Mouse (Mus musculus): ENCODE measurements around the gene Slc38a9. TPM values are rescaled to one million over a fixed set of nuclear protein-coding genes. Genes with fewer than 3 reads are reported as not detected.

Gene Slc38a9
- 31.4 and 31.6 TPM in 2 replicates for polyA plus RNA-seq (2015; fragmentation: Nextera tagmentation; extraction: Ambion mirVana)

- peak; percentile 100 for ATAC-seq
- H3K4me1 ChIP-seq (replicated peaks) = peaks cover 12% of the 10 kb centered on the region
- H3K4me2 ChIP-seq (replicated peaks) = peak within 1 kb of the TSS; percentile 85
- H3K27me3 ChIP-seq = no peaks in the 10 kb centered on the region
- H3K27ac ChIP-seq = peak within 1 kb of the TSS; percentile 81
- peak within 1 kb of the TSS; percentile 83 for H3K4me3 ChIP-seq (replicated peaks)
- no peaks in the 10 kb centered on the region for H3K9me3 ChIP-seq
- peak within 1 kb of the TSS; percentile 84 for H3K9ac ChIP-seq (replicated peaks)
- WGBS = under 1% methylated on average over 33 of the region's 33 CpGs
- H3K36me3 ChIP-seq = no peaks in the 10 kb centered on the region
These were observed at the start of gene Slc38a9 for GRCm38 (mm10) chr13:112660574-112661381. Gene Slc38a9 (plus strand): TSS chr13:112660751.

DNA sequence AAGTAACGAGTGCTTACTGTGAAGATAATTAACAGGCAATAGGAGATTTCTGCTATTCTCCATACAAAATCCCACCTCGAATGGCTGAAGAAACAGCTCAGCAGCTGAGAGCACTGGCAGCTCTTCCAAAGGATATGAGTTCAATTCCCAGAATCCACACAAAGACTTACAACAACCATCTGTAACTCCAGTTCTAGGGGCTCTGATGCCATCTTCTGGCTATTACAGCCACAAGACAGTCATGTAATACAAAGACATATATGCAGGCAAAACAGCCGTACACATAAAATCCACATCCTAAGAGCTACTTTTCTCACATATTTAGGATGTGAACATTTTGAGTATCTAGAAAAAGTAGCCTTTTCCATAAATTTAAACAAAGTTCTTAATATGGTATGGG is 39.0 kb upstream of the Slc38a9 start:
- H3K27me3 ChIP-seq = no peaks in the 10 kb centered on the region
- ATAC-seq = no peak
- WGBS = 80% methylated on average over 3 of the region's 3 CpGs

DNA sequence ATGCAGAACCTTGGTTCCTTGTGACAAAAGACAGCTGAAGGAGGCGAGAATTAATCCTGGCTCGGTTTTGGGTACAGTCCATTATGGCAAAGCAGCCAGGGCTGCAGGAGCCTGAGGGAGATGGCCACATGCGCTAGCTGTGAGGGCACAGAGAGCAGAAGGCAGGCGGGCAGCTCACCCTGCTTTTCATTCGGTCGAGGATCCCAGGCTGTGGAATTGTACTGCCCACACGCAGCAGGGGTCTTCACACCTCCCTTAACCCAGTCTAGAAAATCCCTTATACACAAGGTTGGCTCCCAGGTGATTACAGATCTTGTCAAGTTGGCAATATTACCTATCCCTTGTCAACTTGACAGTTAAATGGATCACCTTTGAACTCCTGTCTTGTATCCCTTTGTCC is 36.9 kb upstream of the Slc38a9 start:
- no peaks in the 10 kb centered on the region for H3K36me3 ChIP-seq
- H3K9ac ChIP-seq (replicated peaks) = no peak overlapping the region
- no peaks in the 10 kb centered on the region for H3K27me3 ChIP-seq
- WGBS = 57% methylated on average over 7 of the region's 7 CpGs
- ATAC-seq = no peak
- no peak overlapping the region for H3K4me2 ChIP-seq (replicated peaks)
- H3K27ac ChIP-seq = no peak overlapping the region
- H3K9me3 ChIP-seq = no peaks in the 10 kb centered on the region
- no peak overlapping the region for H3K4me3 ChIP-seq (replicated peaks)
- no peaks in the 10 kb centered on the region for H3K4me1 ChIP-seq (replicated peaks)

More for the DNA sequence above, 39.0 kb upstream of the Slc38a9 start:
- Histone ChIP-seq H3K9me3 (no peaks in the 10 kb centered on the region), H3K4me3 (replicated peaks) (no peak overlapping the region), H3K4me1 (replicated peaks) (no peaks in the 10 kb centered on the region), H3K4me2 (replicated peaks) (no peak overlapping the region), H3K27ac (no peak overlapping the region), H3K36me3 (no peaks in the 10 kb centered on the region), H3K9ac (replicated peaks) (no peak overlapping the region)

DNA sequence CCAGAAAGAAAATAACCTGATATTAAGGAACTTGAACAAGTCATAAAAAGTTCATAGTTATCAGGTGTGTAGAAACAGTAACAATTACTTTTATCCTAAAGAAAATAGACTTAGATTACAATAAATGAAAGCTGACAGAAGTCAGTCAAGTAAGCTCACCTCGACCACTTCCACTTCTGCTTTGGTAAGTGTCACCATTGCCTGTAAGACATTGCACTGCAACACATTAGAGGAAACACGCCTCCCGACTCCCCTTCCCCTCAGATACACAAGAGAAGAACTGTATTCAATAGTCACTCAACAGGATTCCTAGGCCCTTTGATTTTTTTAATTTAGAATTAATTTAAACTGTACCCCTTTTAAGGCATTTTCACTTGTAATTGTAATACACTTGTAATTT is 35.9 kb upstream of the Slc38a9 start:
- Histone ChIP-seq H3K27me3 (no peaks in the 10 kb centered on the region), H3K27ac (no peak overlapping the region), H3K36me3 (no peaks in the 10 kb centered on the region), H3K4me2 (replicated peaks) (no peak overlapping the region), H3K9ac (replicated peaks) (no peak overlapping the region), H3K9me3 (no peaks in the 10 kb centered on the region), H3K4me3 (replicated peaks) (no peak overlapping the region), H3K4me1 (replicated peaks) (no peaks in the 10 kb centered on the region)
- WGBS = 79% methylated on average over 3 of the region's 3 CpGs
- ATAC-seq = no peak

DNA sequence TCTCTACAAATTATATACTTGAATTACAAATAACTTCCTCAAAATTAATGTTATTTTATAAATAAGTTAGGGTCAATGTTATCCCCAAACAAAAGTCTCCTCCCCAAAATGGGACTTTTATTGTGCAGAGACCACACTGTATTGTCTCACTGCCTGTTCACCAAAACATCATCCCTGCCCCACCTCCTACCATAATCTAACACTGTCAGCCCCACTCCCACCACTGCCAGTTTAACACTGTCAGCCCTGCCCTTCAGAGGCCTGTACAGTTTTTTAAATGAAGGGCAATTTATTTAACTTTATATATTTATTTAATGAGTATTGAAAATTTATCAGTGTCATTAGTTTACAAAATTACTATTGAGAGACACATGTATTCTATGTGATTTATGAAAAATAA is 35.0 kb upstream of the Slc38a9 start:
- H3K36me3 ChIP-seq = no peaks in the 10 kb centered on the region
- H3K9ac ChIP-seq (replicated peaks) = no peak overlapping the region
- no peak overlapping the region for H3K4me3 ChIP-seq (replicated peaks)
- H3K4me1 ChIP-seq (replicated peaks) = no peaks in the 10 kb centered on the region
- H3K27me3 ChIP-seq = no peaks in the 10 kb centered on the region
- H3K4me2 ChIP-seq (replicated peaks) = no peak overlapping the region
- no peak overlapping the region for H3K27ac ChIP-seq
- H3K9me3 ChIP-seq = no peaks in the 10 kb centered on the region
- ATAC-seq = no peak

GRCm38 (mm10) chr13:112635174-112635837 is 25.2 kb upstream of the Slc38a9 start:
- WGBS = 72% methylated on average over 7 of the region's 7 CpGs
- no peak for ATAC-seq
- H3K9me3 ChIP-seq = no peaks in the 10 kb centered on the region

DNA sequence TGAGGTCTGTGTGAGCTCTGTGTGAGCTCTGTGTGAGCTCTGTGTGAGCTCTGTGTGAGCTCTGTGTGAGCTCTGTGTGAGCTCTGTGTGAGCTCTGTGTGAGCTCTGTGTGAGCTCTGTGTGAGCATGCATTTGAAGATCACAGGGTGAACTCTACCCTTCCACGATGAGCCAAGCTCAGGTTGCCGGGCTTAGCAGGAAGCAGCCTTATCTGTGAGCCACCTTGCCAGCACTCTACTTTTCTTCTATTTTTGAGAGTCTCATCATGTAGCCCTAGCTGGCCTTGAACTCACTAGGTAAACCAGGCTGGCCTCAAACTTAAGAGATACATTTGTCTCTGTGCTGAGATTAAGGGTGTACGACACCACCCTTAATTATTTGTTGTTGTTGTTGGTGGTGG is 24.1 kb upstream of the Slc38a9 start:
- Histone ChIP-seq H3K4me3 (replicated peaks) (no peak overlapping the region), H3K27me3 (no peaks in the 10 kb centered on the region), H3K9ac (replicated peaks) (no peak overlapping the region), H3K27ac (no peak overlapping the region), H3K4me2 (replicated peaks) (no peak overlapping the region), H3K9me3 (no peaks in the 10 kb centered on the region), H3K4me1 (replicated peaks) (no peaks in the 10 kb centered on the region), H3K36me3 (no peaks in the 10 kb centered on the region)
- no peak for ATAC-seq
- WGBS = 36% methylated on average over 3 of the region's 3 CpGs

More at GRCm38 (mm10) chr13:112635174-112635837, 25.2 kb upstream of the Slc38a9 start:
- H3K9ac ChIP-seq (replicated peaks) = no peak overlapping the region
- H3K4me3 ChIP-seq (replicated peaks) = no peak overlapping the region
- no peaks in the 10 kb centered on the region for H3K27me3 ChIP-seq
- H3K36me3 ChIP-seq = no peaks in the 10 kb centered on the region
- H3K4me1 ChIP-seq (replicated peaks) = no peaks in the 10 kb centered on the region
- no peak overlapping the region for H3K27ac ChIP-seq
- H3K4me2 ChIP-seq (replicated peaks) = no peak overlapping the region

- Histone ChIP-seq H3K27ac (no peak overlapping the region), H3K4me3 (replicated peaks) (no peak overlapping the region), H3K36me3 (no peaks in the 10 kb centered on the region), H3K27me3 (no peaks in the 10 kb centered on the region), H3K4me1 (replicated peaks) (no peaks in the 10 kb centered on the region), H3K9me3 (no peaks in the 10 kb centered on the region), H3K9ac (replicated peaks) (no peak overlapping the region), H3K4me2 (replicated peaks) (no peak overlapping the region)
- no peak for ATAC-seq
- WGBS = 66% methylated on average over 4 of the region's 4 CpGs
These were observed 21.4 kb upstream of the Slc38a9 start for GRCm38 (mm10) chr13:112639111-112639510.

GRCm38 (mm10) chr13:112642897-112643296 is 17.7 kb upstream of the Slc38a9 start:
- ATAC-seq = no peak
- Histone ChIP-seq H3K27ac (no peak overlapping the region), H3K27me3 (no peaks in the 10 kb centered on the region), H3K4me3 (replicated peaks) (no peak overlapping the region), H3K9ac (replicated peaks) (no peak overlapping the region), H3K4me1 (replicated peaks) (no peaks in the 10 kb centered on the region), H3K36me3 (no peaks in the 10 kb centered on the region), H3K4me2 (replicated peaks) (no peak overlapping the region), H3K9me3 (no peaks in the 10 kb centered on the region)
- 94% methylated on average over 3 of the region's 3 CpGs for WGBS

GRCm38 (mm10) chr13:112644996-112645395 is 15.6 kb upstream of the Slc38a9 start:
- Histone ChIP-seq H3K27ac (no peak overlapping the region), H3K27me3 (no peaks in the 10 kb centered on the region), H3K9me3 (no peaks in the 10 kb centered on the region), H3K36me3 (no peaks in the 10 kb centered on the region), H3K4me3 (replicated peaks) (no peak overlapping the region), H3K4me2 (replicated peaks) (no peak overlapping the region), H3K4me1 (replicated peaks) (no peaks in the 10 kb centered on the region), H3K9ac (replicated peaks) (no peak overlapping the region)
- 90% methylated on average over 3 of the region's 3 CpGs for WGBS
- no peak for ATAC-seq

DNA sequence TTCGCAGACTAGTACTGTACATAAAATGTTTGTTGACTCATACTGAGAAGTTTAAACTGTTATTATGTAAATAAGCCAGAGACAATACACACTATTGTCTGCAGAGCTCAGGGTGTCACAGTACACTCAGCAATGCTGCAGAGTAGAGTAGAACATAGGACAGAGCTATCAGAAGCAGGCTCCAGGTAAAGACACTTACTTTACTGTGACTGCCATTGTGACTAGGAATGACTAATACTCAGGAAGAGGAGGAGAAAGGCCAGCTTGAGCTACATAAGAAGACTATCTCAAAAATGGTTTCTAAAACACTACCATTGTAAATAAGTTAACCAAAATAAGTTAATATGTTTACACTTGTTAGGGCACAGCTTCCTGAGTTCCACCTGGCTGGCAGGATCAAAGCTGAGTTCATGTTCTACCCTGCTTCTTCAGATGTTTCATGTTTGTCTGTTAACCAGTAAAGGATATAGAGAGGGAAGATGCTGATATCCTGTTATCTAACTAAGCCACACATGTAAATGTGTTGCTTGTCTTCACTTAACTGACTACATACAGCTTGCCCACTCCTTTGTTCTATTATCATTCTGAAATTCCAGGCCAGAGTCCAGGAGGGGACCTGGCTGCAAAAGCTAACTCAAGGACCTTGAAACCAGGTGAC is 14.9 kb upstream of the Slc38a9 start:
- H3K27ac ChIP-seq = no peak overlapping the region
- H3K4me2 ChIP-seq (replicated peaks) = no peak overlapping the region
- H3K9ac ChIP-seq (replicated peaks) = no peak overlapping the region
- no peak overlapping the region for H3K4me3 ChIP-seq (replicated peaks)
- ATAC-seq = no peak
- no peaks in the 10 kb centered on the region for H3K9me3 ChIP-seq
- no peaks in the 10 kb centered on the region for H3K36me3 ChIP-seq
- no peaks in the 10 kb centered on the region for H3K27me3 ChIP-seq
- no peaks in the 10 kb centered on the region for H3K4me1 ChIP-seq (replicated peaks)
- 91% methylated on average over 1 of the region's 1 CpGs for WGBS

- 91% methylated on average over 3 of the region's 3 CpGs for WGBS
- ATAC-seq = no peak
- Histone ChIP-seq H3K4me1 (replicated peaks) (no peaks in the 10 kb centered on the region), H3K27me3 (no peaks in the 10 kb centered on the region), H3K9ac (replicated peaks) (no peak overlapping the region), H3K36me3 (no peaks in the 10 kb centered on the region), H3K9me3 (peaks cover 9% of the 10 kb centered on the region), H3K4me2 (replicated peaks) (no peak overlapping the region), H3K4me3 (replicated peaks) (no peak overlapping the region), H3K27ac (no peak overlapping the region)
These were observed 9.4 kb upstream of the Slc38a9 start for GRCm38 (mm10) chr13:112651183-112651582.
